Mouse (Mus musculus) adrenal gland, postnatal 25 days (tissue): ENCODE results near the gene Hist1h4f. TPM values are rescaled to one million over a fixed set of nuclear protein-coding genes. Genes with fewer than 3 reads are reported as not detected.
"Not testable (repeated sequence)": the region's sequence is repeated elsewhere in the genome, so short reads cannot be mapped to it uniquely, and the experiment has no call there.

Source experiments
- DNase-seq: peaks from one replicate; pipeline ENCODE4 v3.0.0; 2021; ENCODE audit warnings: mixed read lengths
- total RNA-seq: library from RNA; stranded (reverse); gene quantifications from 2 replicates; pipeline ENCODE4 v1.2.3, GENCODE M21; 2021

The Hist1h4f gene
- total RNA-seq, 1 experiment from 2014 or later, result 189 TPM

DNA sequence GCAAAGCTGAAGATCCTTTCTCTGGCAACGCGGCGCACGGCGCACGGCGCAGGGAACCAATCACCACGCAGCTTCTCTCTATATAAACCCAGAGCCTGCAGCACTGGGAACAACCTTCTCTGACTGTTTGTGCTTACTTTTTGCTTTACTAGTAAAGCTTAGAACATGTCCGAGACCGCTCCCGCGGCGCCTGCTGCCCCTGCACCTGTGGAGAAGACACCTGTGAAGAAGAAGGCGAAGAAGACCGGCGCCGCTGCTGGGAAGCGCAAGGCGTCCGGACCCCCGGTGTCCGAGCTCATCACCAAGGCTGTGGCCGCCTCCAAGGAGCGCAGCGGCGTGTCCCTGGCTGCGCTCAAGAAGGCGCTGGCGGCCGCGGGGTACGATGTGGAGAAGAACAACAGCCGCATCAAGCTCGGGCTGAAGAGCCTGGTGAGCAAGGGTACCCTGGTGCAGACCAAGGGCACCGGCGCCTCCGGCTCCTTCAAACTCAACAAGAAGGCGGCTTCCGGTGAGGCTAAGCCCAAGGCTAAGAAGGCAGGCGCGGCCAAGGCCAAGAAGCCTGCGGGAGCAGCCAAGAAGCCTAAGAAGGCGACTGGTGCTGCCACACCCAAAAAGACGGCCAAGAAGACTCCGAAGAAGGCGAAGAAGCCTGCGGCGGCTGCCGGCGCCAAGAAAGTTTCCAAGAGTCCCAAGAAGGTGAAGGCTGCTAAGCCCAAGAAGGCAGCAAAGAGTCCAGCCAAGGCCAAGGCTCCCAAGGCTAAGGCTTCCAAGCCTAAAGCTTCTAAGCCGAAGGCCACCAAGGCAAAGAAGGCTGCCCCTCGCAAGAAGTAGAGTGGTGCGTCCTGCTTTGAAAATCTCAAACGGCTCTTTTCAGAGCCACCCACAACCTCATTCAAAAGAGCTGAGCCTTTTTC, 3.7 kb upstream of the Hist1h4f start:
- DNase-seq, result peak; percentile 70

DNA sequence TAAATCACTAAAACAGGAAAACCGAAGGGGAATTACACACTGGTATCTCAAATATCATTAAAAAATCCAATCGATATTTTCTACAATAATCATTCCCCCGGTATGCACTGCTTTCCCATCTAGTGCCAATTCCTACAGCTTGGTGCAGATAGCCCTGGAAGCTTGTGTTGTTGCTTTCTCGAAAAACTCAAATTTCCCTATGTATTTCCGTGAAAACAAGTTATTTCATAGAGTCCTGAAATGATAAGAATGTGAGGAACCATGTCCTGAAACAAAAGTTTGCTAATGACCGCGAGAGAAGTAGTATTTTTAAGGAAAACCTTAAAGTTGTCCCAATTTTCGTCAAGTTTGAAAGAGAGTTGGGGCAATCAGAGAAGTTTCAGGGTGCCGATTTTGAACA, 2.9 kb upstream of the Hist1h4f start:
- DNase-seq, result no peak

- DNase-seq, result no peak
These were observed 1.5 kb upstream of the Hist1h4f start, which contains the start of gene Hist1h1d for GRCm38 (mm10) chr13:23552962-23553361. Gene Hist1h1d (plus strand): TSS chr13:23553262.

- no peak for DNase-seq
These were observed 775 bp upstream of the Hist1h4f start for GRCm38 (mm10) chr13:23551931-23552914.

GRCm38 (mm10) chr13:23550761-23551145, 695 bp downstream of the Hist1h4f start:
- no peak for DNase-seq

DNA sequence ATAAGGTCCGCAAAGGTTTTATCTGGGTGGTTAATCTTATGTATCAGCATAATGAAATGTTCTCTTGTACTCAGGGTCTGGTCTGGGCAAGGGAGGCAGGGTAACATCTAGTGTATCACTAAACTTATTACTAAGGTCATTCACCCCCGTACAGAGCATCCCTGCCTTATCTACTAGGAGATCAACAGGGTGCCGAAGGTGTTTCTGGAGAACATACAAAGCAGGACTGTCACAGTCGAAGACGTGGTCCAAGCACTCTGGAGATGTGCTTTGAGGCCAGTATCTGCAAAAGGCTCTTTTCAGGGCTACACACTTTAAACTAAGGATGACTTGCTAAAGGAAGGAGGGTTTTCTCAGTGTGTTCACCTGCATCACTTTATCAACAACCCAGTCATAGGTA, 4.8 kb downstream of the Hist1h4f start:
- DNase-seq, result no peak

GRCm38 (mm10) chr13:23544787-23545120, 6.7 kb downstream of the Hist1h4f start:
- DNase-seq, result not testable (repeated sequence)

- peak; percentile 53 for DNase-seq
These were observed 7.3 kb downstream of the Hist1h4f start, which contains the start of gene Hist1h3f for GRCm38 (mm10) chr13:23543965-23544786. Gene Hist1h3f (plus strand): TSS chr13:23544052.

- DNase-seq, result peak; percentile 22
These were observed 8.3 kb downstream of the Hist1h4f start, which contains the start of gene Hist1h2bh for GRCm38 (mm10) chr13:23542999-23543607. Gene Hist1h2bh (minus strand): TSS chr13:23543392.

GRCm38 (mm10) chr13:23542225-23542980, 9.0 kb downstream of the Hist1h4f start:
- DNase-seq, result not testable (repeated sequence)

GRCm38 (mm10) chr13:23541497-23541896, 10.0 kb downstream of the Hist1h4f start:
- no peak for DNase-seq

GRCm38 (mm10) chr13:23539821-23540220, 11.6 kb downstream of the Hist1h4f start:
- not testable (repeated sequence) for DNase-seq

DNA sequence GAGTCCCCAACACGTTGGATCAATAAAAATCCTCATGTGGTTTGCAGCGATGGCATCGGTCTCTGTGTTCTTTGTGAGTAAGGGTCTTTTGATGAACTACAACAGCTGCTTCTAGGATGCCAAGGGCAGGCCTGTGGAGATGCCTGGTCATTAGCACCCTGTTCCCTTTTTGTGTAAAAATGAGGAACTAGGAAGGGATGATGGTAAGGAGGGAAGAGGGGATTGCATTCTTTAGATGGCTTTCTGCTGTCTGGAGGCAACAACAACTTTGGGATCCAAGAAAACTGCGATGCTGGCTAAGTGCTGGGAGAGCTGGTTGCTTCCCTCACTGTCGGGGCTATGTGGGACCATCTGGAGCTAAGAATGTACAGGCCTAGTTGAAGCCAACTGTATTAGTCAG, 13.2 kb downstream of the Hist1h4f start:
- DNase-seq, result no peak

- no peak for DNase-seq
These were observed 14.3 kb downstream of the Hist1h4f start for GRCm38 (mm10) chr13:23537006-23537710.

DNA sequence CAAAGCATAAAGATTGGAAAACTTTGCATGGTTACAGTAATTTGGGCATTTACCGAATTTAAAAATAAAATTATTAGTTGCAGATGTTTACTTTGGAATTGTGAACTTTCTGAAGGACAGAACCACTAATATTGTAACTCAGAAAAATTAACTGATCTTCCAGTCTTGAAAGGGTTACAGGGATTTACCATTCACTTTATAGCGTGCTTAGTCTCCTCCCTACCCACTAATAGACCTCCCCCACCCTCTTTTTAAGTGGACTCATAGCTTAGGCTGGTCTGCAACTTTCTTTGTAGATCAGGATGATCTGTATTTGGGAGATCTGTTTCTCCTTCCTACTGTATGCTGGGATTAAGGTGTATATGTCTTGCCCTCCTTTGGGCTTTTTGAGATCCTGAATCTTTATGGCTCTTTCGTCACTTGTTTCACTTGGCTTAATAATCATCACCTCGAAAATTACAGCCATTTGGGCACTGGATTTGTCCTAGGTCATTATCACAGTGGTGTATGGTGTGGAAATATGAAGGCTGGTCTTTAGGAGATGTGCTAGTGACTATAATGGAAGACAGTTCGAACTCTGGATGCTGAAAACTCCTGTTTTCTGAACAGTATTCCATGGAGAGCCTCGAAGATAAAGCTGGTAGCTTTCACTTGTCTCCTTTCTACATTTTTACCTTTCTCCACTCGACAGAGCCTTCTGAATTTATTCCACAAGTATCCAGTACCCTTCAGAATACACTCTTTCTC, 15.2 kb downstream of the Hist1h4f start:
- no peak for DNase-seq

DNA sequence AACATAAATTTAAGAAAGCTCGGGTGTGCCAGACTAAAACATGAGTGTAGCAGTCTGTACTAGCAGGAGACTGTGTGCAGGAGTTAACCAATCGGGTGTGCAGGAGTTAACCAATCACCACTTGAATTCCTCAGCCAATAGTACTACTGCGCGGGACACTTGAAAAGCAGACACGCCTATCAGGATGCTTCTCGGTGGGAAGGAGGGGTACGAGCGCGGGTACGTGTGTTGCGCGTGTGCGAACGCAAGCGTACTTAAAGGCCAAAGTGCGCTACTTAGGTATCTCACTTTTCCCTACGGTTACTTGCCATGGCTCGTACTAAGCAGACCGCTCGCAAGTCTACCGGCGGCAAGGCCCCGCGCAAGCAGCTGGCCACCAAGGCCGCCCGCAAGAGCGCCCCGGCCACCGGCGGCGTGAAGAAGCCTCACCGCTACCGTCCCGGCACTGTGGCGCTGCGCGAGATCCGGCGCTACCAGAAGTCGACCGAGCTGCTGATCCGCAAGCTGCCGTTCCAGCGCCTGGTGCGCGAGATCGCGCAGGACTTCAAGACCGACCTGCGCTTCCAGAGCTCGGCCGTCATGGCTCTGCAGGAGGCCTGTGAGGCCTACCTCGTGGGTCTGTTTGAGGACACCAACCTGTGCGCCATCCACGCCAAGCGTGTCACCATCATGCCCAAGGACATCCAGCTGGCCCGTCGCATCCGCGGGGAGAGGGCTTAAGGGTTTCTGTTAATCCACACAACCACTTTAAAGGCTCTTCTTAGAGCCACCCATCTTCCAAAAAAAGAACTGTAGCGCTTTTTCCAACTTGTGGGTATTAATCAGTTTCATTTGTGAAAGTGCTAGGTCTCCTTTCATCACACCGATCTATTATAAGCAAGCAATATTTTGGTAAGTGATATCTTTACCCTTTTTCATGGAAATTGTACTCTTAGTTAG, 16.0 kb downstream of the Hist1h4f start, which contains the start of gene Hist1h3g:
Gene Hist1h3g (plus strand): TSS at position 286 of the 939 bp plus-strand sequence.
- DNase-seq, result peak; percentile 78

- DNase-seq, result no peak
These were observed 16.9 kb downstream of the Hist1h4f start for GRCm38 (mm10) chr13:23534368-23535131.
